Mouse (Mus musculus) urinary bladder, postnatal 36 days (tissue): Measurements from ENCODE around the gene Foxo3.

Experiments
- DNase-seq, 2 experiments: peaks; one replicate each; pipeline ENCODE4 v3.0.0; 2022; ENCODE audit warnings: low spot score in 2 of 2, mixed read lengths in 1 of 2

Gene Foxo3

GRCm38 (mm10) chr10:42251203-42251602 lies 25.4 kb downstream of the Foxo3 start:
- DNase-seq, result peak; percentile 56 to 87

DNA sequence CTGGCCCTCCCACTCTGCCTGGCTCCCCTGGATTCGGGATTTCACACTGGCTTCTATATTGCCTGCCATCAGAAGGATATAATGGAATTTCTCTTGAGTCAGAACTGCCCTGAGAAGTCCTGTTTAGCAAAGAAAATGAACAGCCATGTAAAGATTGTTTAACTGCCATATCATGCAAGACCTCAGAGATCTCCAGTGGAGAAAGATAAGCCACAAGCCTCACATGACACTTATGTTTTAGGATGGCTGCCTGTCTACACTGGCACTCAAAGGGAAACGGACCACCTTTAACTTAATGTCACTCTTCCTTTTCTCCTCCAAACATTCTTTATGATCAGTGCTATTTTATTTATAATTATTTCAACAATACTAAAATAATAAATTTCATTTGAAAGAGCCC lies 26.6 kb downstream of the Foxo3 start:
- DNase-seq, result no peak

GRCm38 (mm10) chr10:42248644-42249043 lies 27.9 kb downstream of the Foxo3 start:
- no peak for DNase-seq

- no peak for DNase-seq
Measured at GRCm38 (mm10) chr10:42248156-42248555, 28.4 kb downstream of the Foxo3 start.

GRCm38 (mm10) chr10:42247125-42247816 lies 29.3 kb downstream of the Foxo3 start:
- DNase-seq, result peak in 1 of 2 experiments; percentile 44

GRCm38 (mm10) chr10:42246483-42246882 lies 30.1 kb downstream of the Foxo3 start:
- no peak for DNase-seq

GRCm38 (mm10) chr10:42245636-42246035 lies 30.9 kb downstream of the Foxo3 start:
- no peak for DNase-seq

GRCm38 (mm10) chr10:42245256-42245601 lies 31.3 kb downstream of the Foxo3 start:
- no peak for DNase-seq

DNA sequence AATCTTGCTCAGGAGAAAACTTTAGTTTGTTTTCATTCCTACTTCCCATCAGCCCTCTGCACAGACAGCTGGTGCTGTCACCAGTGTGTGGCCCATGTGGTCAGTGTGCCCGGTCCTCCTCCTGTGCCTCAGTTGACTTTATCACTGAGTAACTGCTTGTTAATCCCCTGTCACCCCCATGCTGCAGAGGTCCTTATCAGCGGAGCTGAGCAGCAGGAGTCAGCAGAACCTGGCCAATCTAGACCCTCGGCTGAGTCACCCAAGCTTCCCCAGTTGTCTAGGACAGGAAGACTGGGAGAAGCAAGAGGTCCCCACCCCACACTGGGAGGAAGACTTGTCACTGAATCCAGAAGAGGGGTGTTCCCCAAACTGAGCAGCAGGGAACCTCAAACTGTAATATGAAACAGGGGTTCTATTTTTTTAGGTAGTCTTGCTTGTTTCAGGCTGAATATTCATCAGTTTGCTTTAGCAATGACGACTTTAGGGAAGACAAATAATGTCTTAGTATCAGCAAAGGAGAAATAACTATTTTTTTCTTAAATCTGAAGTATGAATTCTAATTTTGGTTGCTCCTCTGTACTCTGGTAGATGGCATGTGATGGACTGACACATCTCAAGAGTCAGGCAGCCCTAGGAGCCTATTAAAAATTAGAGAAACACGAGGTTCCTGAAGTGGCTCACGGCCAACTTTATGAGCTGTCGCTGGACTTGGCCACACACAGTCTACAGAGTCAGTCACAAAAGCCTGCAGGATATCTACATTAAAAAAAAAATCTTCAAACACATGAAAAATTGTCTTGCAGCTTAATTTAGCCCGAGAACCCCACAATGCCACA lies 31.9 kb downstream of the Foxo3 start:
- DNase-seq, result no peak

DNA sequence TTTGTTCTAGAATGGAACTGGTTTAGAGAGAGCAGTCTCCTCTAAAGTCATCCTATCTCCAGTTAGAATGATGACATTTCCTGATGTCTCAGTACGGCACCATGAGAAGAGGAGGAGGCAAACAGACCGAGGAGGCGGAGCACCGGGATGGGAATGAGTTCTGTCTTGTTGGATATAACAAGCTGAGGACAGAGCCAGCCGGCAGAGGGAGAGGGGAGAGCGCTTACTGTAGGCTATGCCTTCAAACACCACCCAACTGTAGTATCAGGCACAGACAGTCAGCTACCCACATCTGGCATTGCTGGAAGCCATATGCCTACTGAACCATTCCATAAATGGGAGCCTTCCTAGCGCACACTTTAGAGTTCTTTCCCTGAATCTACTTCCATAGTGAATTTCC lies 32.6 kb downstream of the Foxo3 start:
- DNase-seq, result no peak

DNA sequence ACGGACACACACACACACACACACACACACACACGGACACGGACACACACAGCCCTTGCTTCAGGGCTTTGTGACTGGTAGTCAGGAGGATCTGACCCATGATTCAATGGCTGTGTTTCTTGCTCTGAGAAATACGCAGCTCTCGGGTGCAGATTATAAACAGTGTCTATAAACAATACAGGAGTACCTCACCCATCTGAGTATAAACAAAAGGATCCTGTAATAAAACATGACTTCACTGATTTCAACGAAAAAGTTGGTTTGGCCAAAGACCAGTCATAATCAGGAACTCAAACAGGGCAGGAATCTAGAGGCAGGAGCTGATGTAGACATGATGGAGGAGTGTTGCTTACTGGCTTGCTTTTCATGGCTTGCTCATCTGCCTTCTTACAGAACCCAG lies 34.1 kb downstream of the Foxo3 start:
- DNase-seq, result no peak

- no peak for DNase-seq
Measured at GRCm38 (mm10) chr10:42241775-42242174, 34.8 kb downstream of the Foxo3 start.

DNA sequence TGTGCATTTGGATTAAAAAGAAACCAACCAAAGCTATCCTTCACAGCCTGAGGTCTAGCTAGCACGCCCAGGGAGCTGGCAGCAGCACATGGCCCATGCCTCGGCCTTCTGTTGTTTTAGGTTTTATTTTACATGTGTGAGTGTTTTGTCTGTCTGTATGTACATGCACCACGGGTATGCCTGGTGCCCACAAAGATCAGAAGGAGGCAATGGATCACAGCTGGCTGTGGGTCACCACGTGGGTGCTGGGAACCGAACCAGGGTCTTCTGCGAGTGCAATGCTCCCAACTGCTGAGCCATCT lies 36.8 kb downstream of the Foxo3 start:
- DNase-seq, result no peak

DNA sequence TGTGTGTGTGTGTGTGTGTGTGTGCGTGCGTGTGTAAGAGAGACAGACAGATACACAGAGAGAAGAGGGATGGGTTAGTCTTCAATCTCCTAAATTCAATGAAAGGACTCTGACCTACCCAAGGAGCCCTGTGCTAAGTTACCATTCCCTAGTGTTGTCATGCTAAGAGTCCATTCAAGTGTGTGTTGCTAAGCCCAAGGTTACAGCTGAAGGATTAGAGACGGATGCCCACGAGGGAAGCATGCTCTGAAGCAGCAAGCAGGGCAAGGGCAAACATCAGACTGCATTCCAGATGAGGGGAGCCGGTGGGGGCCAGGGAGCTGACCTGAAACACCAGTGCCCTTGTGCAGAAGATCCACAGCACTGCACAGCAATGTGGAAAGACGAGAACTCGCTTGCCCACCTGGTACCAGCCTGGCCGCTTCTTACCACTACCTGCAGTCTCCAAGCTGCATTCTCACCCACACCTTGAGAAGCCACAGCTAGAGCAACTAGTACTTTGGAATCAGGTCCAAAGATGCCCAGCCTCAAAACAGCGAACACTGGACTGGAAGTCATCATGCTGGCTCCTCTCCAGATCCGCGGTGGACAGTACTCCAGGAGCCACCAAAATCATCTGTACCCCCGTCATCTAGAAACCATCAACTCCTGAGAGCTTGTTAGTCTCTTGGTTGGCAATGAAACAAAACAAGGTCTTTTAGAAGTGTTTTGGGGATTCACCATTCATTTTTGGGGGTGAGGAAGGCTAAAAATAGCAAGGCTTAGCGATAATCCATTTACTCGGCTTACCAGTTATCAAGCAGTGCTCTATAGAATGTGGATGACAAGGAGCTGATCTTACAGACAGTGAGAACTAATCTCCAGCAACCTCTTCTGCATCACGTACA lies 37.4 kb downstream of the Foxo3 start:
- DNase-seq, result no peak

- DNase-seq, result no peak
Measured at GRCm38 (mm10) chr10:42238296-42238695, 38.3 kb downstream of the Foxo3 start.

GRCm38 (mm10) chr10:42237556-42237955 lies 39.0 kb downstream of the Foxo3 start:
- DNase-seq, result no peak

DNA sequence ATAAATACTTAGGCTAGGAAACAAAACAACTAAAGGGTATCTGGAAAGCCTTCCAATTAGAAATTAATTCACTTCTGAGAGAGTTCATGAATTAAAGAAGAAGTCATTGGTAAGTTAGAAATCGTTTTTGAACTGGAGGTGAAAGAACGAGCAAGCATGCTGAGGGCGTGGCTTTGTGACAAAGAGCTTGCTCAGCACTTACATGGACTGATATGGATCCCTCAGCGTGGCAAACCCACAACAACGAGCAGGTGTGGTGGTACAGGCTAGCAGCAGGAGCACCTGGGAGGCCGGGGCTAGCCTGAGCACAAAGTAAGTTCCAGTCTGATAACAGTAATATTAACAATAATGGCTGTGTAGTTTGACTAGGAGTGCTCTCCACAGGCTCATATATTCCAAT lies 41.2 kb downstream of the Foxo3 start:
- no peak for DNase-seq

DNA sequence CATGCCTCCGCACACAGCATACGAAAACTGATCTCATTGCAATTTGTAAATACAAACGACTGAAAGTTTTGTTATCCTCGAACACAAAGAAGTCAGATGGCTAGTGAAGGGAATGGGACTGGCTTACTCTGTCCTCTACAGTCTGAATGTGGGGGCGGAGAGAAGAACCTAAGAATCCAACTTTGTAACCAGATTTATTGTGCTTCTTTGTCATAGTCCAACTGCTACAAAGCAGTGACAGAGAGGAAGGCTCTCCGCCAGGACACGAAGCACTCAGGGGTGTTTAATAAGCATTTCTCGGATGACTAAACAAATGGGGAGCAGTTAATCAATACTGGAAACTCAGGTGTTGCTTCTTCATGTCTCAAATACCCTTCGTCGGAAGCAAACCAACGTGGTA lies 43.6 kb downstream of the Foxo3 start:
- DNase-seq, result no peak

DNA sequence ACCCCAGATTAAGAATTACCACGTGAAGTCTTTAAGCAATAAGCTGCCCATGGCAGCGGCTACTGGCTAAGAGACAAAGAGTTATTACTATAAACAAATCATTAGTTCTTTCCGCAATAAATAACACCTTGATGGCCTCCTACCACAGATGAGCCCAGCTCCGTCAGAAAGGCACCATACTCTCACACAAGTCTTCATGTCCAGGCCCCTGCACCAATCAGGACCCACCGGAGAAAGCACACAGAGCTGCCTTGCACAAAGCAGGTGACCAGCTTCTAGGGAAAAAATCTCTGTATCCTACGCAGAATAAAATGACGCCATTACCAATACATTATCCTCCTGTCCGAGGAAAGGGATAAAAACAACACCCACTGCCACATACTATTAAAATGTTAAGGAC lies 44.7 kb downstream of the Foxo3 start:
- DNase-seq, result no peak

- DNase-seq, result peak; percentile 52 to 74
Measured at GRCm38 (mm10) chr10:42231100-42231541, 45.4 kb downstream of the Foxo3 start.

- no peak for DNase-seq
Measured at GRCm38 (mm10) chr10:42230471-42231099, 46.0 kb downstream of the Foxo3 start.

- DNase-seq, result no peak
Measured at GRCm38 (mm10) chr10:42227751-42228241, 48.8 kb downstream of the Foxo3 start.
